Mouse (Mus musculus) frontal cortex, postnatal 14 days (tissue): ENCODE data around the gene Ebf1.

Experiments
- DNase-seq, 2 experiments: peaks; one replicate each; pipeline ENCODE4 v3.0.0; 2022; ENCODE audit warnings: low spot score in 2 of 2

Gene Ebf1

GRCm38 (mm10) chr11:44950319-44950718, 333.2 kb downstream of the Ebf1 start:
- DNase-seq: no peak

GRCm38 (mm10) chr11:44951506-44951905, 334.4 kb downstream of the Ebf1 start:
- DNase-seq: no peak

GRCm38 (mm10) chr11:44953337-44953736, 336.2 kb downstream of the Ebf1 start:
- DNase-seq: no peak

- DNase-seq: no peak
Observed at GRCm38 (mm10) chr11:44953863-44954262, 336.7 kb downstream of the Ebf1 start.

- no peak for DNase-seq
Observed at GRCm38 (mm10) chr11:44954362-44954761, 337.2 kb downstream of the Ebf1 start.

- no peak for DNase-seq
Observed at GRCm38 (mm10) chr11:44962746-44963440, 345.8 kb downstream of the Ebf1 start.

- DNase-seq: no peak
Observed at GRCm38 (mm10) chr11:44969011-44969410, 351.9 kb downstream of the Ebf1 start.

GRCm38 (mm10) chr11:44974271-44974670, 357.2 kb downstream of the Ebf1 start:
- no peak for DNase-seq

- DNase-seq: no peak
Observed at GRCm38 (mm10) chr11:44975151-44975550, 358.0 kb downstream of the Ebf1 start.

GRCm38 (mm10) chr11:44976254-44976802, 359.2 kb downstream of the Ebf1 start:
- DNase-seq: no peak

- DNase-seq: no peak
Observed at GRCm38 (mm10) chr11:44977921-44978397, 360.8 kb downstream of the Ebf1 start.

- no peak for DNase-seq
Observed at GRCm38 (mm10) chr11:44979391-44979790, 362.3 kb downstream of the Ebf1 start.

GRCm38 (mm10) chr11:44982225-44982624, 365.1 kb downstream of the Ebf1 start:
- DNase-seq: no peak

GRCm38 (mm10) chr11:44983961-44984360, 366.8 kb downstream of the Ebf1 start:
- DNase-seq: no peak

- no peak for DNase-seq
Observed at GRCm38 (mm10) chr11:44984381-44984780, 367.3 kb downstream of the Ebf1 start.

- no peak for DNase-seq
Observed at GRCm38 (mm10) chr11:44987796-44988195, 370.7 kb downstream of the Ebf1 start.

- no peak for DNase-seq
Observed at GRCm38 (mm10) chr11:45002681-45003286, 385.7 kb downstream of the Ebf1 start.

GRCm38 (mm10) chr11:45003716-45004437, 386.8 kb downstream of the Ebf1 start:
- DNase-seq: no peak

- no peak for DNase-seq
Observed at GRCm38 (mm10) chr11:45007311-45007710, 390.2 kb downstream of the Ebf1 start.

GRCm38 (mm10) chr11:45008078-45008477, 391.0 kb downstream of the Ebf1 start:
- peak; percentile 25 to 73 for DNase-seq

GRCm38 (mm10) chr11:45008760-45009159, 391.6 kb downstream of the Ebf1 start:
- no peak for DNase-seq

GRCm38 (mm10) chr11:45012081-45012480, 395.0 kb downstream of the Ebf1 start:
- DNase-seq: no peak
